Mouse (Mus musculus) small intestine, adult 2 months (tissue): Measurements from ENCODE around the gene Fam163a. TPM values are rescaled to one million over a fixed set of nuclear protein-coding genes. Genes with fewer than 3 reads are reported as not detected.
"Not testable (repeated sequence)": the region's sequence is repeated elsewhere in the genome, so short reads cannot be mapped to it uniquely, and the experiment has no call there.

Experiments used
- H3K27ac ChIP-seq: fragments of 200-500 bp; 2 replicates; pipeline ENCODE4 v1.5.1; 2012; ENCODE audit warnings: low read depth, low read length, control low read depth, inconsistent platforms; ENCODE audit not compliant: insufficient read depth
- H3K27me3 ChIP-seq: fragments of 200-500 bp; 2 replicates; pipeline ENCODE4 v1.6.1; 2012; ENCODE audit warnings: mild to moderate bottlenecking, moderate library complexity, low read length, inconsistent platforms; ENCODE audit not compliant: control insufficient read depth, insufficient read depth
- H3K36me3 ChIP-seq: fragments of 200-500 bp; 2 replicates; pipeline ENCODE4 v1.6.1; 2012; ENCODE audit warnings: mild to moderate bottlenecking, low read length, control low read depth, inconsistent platforms; ENCODE audit not compliant: control insufficient read depth, insufficient read depth
- H3K4me1 ChIP-seq: fragments of 200-500 bp; 2 replicates; pipeline ENCODE4 v1.6.1; 2012; ENCODE audit warnings: low read length, inconsistent platforms, mixed read lengths; ENCODE audit not compliant: control insufficient read depth, insufficient read depth, insufficient read length
- H3K4me3 ChIP-seq: fragments of 200-500 bp; 2 replicates; pipeline ENCODE4 v1.5.1; 2012; ENCODE audit warnings: low read depth, mild to moderate bottlenecking, control low read depth, inconsistent platforms, low read length, moderate library complexity
- CTCF ChIP-seq: fragments of 200-500 bp; IDR thresholded peaks from 2 replicates; pipeline ENCODE4 v1.5.1; 2012; ENCODE audit warnings: low read depth, mild to moderate bottlenecking, control low read depth, inconsistent platforms, low read length, moderate library complexity, mixed read lengths; ENCODE audit not compliant: insufficient replicate concordance, insufficient read length; ENCODE audit errors: extremely low read depth
- POLR2A ChIP-seq: fragments of 200-500 bp; IDR thresholded peaks from 2 replicates; pipeline ENCODE4 v1.6.1; 2012; ENCODE audit warnings: low read depth, mild to moderate bottlenecking, control low read depth, inconsistent platforms, low read length, moderate library complexity
- WGBS: fragments of 180-500 bp; shearing (Covaris S2); methylation state at CpG from one replicate; pipeline ENCODE4 v1.1.7; 2018; 5-methylcytosine and 5-hydroxymethylcytosine counted together
- polyA plus RNA-seq: library from polyadenylated mRNA; depleted of rRNA; stranded (reverse); fragments of >200 nt; gene quantifications from 2 replicates; pipeline ENCODE4 v1.2.3, GENCODE M21; 2012

The Fam163a gene
- polyA plus RNA-seq, 1 experiment: 0.16 TPM

DNA sequence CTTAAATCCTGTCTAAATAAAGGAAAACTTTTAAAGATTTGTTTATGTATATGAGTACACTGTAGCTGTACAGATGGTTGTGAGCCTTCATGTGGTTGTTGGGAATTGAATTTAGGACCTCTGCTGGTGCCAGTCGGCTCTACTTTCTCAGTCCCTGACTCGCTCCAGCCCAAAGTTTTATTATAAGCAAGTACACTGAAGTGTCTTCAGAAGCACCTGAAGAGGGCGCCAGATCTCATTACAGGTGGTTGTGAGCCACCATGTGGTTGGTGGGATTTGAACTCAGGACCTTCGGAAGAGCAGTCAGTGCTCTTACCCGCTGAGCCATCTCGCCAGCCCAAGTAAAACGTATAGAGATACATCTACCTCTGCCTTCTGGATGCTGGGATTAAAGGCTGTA lies 164.8 kb downstream of the Fam163a start:
- not testable (repeated sequence) for H3K27ac ChIP-seq, H3K27me3 ChIP-seq
- TF ChIP-seq CTCF: peak; percentile 27; the same call in 1 of the 2 replicates

DNA sequence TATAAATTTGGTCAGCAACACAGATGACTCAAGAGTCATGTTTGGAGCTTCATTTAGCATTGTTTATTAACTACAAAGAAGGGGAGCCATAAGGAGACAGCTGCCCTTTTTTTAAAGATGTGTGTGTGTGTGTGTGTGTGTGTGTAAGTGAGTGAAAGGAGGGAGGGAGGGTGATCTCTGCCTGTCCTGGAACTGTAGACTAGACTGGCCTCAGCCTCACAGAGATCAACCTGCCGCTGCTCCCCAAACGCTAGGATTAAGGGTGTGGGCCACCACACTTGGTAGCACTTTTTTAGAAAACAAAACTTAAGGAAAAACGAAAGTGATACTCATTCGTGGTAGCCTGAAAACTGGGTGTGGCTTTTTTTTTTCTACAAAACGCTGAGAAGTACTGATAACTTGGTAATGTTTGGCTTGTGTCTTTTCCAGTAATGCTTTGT lies 167.7 kb downstream of the Fam163a start:
- WGBS: 5% methylated on average over 5 of the region's 5 CpGs
- no peaks in the 10 kb centered on the region for H3K27me3 ChIP-seq
- peak overlapping the region; percentile 77 for H3K27ac ChIP-seq
- H3K36me3 ChIP-seq: peaks cover 15% of the 10 kb centered on the region
- H3K4me3 ChIP-seq: peak overlapping the region; percentile 55
- no peak for TF ChIP-seq CTCF
- peak; percentile 40; the same call in 1 of the 2 replicates for TF ChIP-seq POLR2A
- peaks cover 3% of the 10 kb centered on the region; the same call in 1 of the 2 replicates for H3K4me1 ChIP-seq

More for the DNA sequence above, 164.8 kb downstream of the Fam163a start:
- not testable (repeated sequence) for H3K36me3 ChIP-seq, H3K4me1 ChIP-seq, H3K4me3 ChIP-seq
- 73% methylated on average over 7 of the region's 7 CpGs for WGBS

GRCm38 (mm10) chr1:156035930-156036737 lies 168.7 kb downstream of the Fam163a start, which contains the start of gene Tor1aip1:
Gene Tor1aip1, minus strand, starts transcription at chr1:156036480.
- TF ChIP-seq CTCF (peak; percentile 74), POLR2A (peak; percentile 58; the same call in 1 of the 2 replicates)
- peaks cover 3% of the 10 kb centered on the region; the same call in 1 of the 2 replicates for H3K4me1 ChIP-seq
- H3K27me3 ChIP-seq: no peaks in the 10 kb centered on the region
- under 1% methylated on average over 59 of the region's 59 CpGs for WGBS
- peaks cover 17% of the 10 kb centered on the region for H3K36me3 ChIP-seq
- H3K27ac ChIP-seq: peak within 1 kb of the TSS; percentile 100
- peak within 1 kb of the TSS; percentile 79 for H3K4me3 ChIP-seq

GRCm38 (mm10) chr1:156035269-156035929 lies 169.4 kb downstream of the Fam163a start, which contains the start of gene Tor1aip2:
Gene Tor1aip2, plus strand, starts transcription at chr1:156035403.
- peak within 1 kb of the TSS; percentile 100 for H3K27ac ChIP-seq
- under 1% methylated on average over 56 of the region's 59 CpGs for WGBS
- TF ChIP-seq CTCF (no peak), POLR2A (peak; percentile 16)
- H3K4me1 ChIP-seq: peaks cover 1% of the 10 kb centered on the region; the same call in 1 of the 2 replicates
- H3K27me3 ChIP-seq: no peaks in the 10 kb centered on the region
- peaks cover 22% of the 10 kb centered on the region for H3K36me3 ChIP-seq
- H3K4me3 ChIP-seq: peak within 1 kb of the TSS; percentile 79

GRCm38 (mm10) chr1:156034661-156035060 lies 170.2 kb downstream of the Fam163a start:
- Histone ChIP-seq H3K36me3 (peaks cover 27% of the 10 kb centered on the region), H3K4me1 (no peaks in the 10 kb centered on the region), H3K27me3 (no peaks in the 10 kb centered on the region), H3K4me3 (no peak overlapping the region), H3K27ac (no peak overlapping the region; the same call in 1 of the 2 replicates)
- TF ChIP-seq CTCF (no peak), POLR2A (no peak)
- WGBS: 13% methylated on average over 1 of the region's 1 CpGs

- no peak for TF ChIP-seq POLR2A
- TF ChIP-seq CTCF: no peak
- no peak overlapping the region for H3K27ac ChIP-seq
- WGBS: 90% methylated on average over 7 of the region's 7 CpGs
- no peaks in the 10 kb centered on the region for H3K4me1 ChIP-seq
- no peaks in the 10 kb centered on the region for H3K27me3 ChIP-seq
- H3K36me3 ChIP-seq: peaks cover 33% of the 10 kb centered on the region
- no peak overlapping the region for H3K4me3 ChIP-seq
Observed at GRCm38 (mm10) chr1:156033921-156034320, 170.9 kb downstream of the Fam163a start.
